Mouse (Mus musculus): Measurements from ENCODE around the gene Pde4d.

- TF ChIP-seq CTCF (IDR thresholded peaks at IDR 0.05; ENCODE audit: borderline replicate concordance, insufficient read depth, low read depth, low read length) (no peak), POLR2A (IDR thresholded peaks at IDR 0.05; ENCODE audit: borderline replicate concordance, insufficient read depth, low read length) (no peak)
Observed at GRCm38 (mm10) chr13:108981144-108981543, 531.4 kb downstream of the Pde4d start.
